Mouse (Mus musculus) ES-Bruce4 (cell line): ENCODE measurements at regions not wholly inside any gene's neighbourhood (a gene's known extent, or its start where the extent isn't known, plus 50 kb on each side); places are given as distances from the start of the nearest gene placed in this dataset.

Source experiments
- CTCF ChIP-seq: IDR thresholded peaks from one replicate; pipeline ENCODE4 v1.8.1; 2011; ENCODE audit warnings: low read depth, low read length
- EP300 ChIP-seq: IDR thresholded peaks from 2 replicates; pipeline ENCODE4 v1.6.1; 2011; ENCODE audit warnings: low read depth, low read length; ENCODE audit not compliant: insufficient read depth
- POLR2A ChIP-seq: IDR thresholded peaks from one replicate; pipeline ENCODE4 v1.8.1; 2011; ENCODE audit warnings: low read length; ENCODE audit not compliant: insufficient read depth

DNA sequence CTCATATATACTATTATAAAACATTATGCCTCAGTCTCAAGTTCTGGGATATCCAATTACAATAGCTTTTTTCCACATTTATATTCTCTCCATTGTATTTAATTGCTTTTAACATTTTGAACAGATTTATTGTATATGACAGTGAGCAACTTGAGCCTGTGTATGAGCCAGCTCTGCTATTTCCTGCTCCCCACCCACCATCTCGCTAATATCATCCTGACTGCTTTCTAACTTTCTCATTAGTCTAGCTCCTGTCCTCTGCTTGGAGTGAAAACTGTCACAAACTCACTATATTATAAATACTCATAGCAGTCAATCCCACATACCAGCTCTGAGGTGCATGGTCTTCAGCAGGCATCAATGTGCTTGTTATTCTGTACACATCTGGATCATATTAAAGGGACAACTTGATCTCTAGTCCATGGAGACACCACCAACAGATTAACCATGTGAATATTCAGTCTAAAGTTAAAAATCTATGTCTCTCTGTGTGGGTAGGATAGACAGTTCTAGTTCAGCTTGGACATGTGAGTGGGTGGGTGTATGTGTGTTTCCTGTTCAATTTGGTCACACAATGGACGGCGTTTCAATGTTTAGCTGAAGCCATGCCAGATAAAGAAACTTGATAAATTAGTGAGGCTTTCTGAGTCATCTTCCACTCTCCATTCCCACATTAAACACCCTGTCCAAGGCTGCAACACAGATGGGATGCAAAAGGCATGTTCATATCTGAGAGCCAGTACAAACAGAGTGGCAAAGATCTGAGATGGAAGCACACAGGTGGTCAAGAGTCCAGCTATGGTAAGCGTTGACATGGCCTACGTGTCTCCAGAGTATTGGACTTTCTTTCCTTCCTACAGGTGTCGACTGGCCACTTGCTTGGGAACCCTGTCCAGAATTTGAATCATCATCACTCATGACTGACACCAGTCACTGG, 616.1 kb upstream of the Clint1 start:
- TF ChIP-seq CTCF (no peak), POLR2A (no peak), EP300 (no peak)
